Mouse (Mus musculus) megakaryocyte, embryonic 14.5 days (primary cell): ENCODE measurements at regions not wholly inside any gene's neighbourhood (a gene's known extent, or its start where the extent isn't known, plus 50 kb on each side); places are given as distances from the start of the nearest gene placed in this dataset.

Experiments used
- FLI1 ChIP-seq: IDR thresholded peaks from 2 replicates; pipeline ENCODE4 v1.6.1; 2012; ENCODE audit warnings: low read length, inconsistent platforms, mixed read lengths
- GATA1 ChIP-seq: IDR thresholded peaks from 3 replicates; pipeline ENCODE4 v1.6.1; 2012; ENCODE audit warnings: mixed read lengths, low read length, inconsistent platforms, borderline replicate concordance

GRCm38 (mm10) chr2:117446876-117447275, 104.1 kb upstream of the Rasgrp1 start:
- no peak for TF ChIP-seq GATA1
- TF ChIP-seq FLI1 = no peak
